Mouse (Mus musculus): Measurements from ENCODE around the gene Olfr667. TPM values are rescaled to one million over a fixed set of nuclear protein-coding genes. Genes with fewer than 3 reads are reported as not detected.

The Olfr667 gene
- polyA plus RNA-seq (2012; rRNA removed): not detected in 2 replicates

DNA sequence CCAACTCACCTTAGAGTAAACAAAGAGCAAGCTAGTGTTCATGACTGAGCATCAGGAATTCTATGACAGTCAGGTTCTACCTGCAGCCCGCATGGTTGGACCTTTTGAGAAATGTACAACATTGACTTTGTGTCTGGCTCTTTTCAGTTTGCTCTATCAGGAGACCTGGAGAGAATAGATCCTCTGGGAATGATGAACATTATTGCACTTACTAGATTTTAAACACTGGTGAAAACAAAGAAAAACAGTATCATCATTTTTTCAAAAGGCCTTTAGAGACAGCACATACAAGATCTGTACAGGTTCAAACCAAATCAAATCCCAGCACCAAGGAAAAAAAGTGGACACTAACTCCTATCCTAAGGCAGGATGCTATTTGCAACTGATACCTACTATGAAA, at the start of gene Olfr667:
TSS of gene Olfr667 (minus strand) at position 101 of the 400 bp plus-strand sequence.

DNA sequence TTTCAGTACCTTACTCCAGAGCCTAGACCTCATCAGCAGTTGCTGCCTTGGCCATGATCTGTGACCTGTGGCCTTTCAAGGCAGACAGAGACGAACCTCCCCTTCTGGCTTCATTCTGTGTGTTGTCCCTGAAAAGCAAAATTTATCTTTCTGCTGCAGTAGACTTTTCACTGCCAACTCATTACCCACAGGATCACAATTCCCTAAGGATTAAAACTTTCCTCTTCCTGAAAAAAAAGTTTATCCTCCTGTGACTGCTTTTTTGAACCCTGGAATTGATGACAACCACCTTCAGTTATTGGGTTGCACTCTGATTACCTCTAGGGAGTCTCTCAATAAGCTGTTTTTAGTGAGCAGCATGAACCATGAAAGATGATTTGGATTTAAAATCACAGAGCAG, 41.2 kb upstream of the Olfr667 start, which contains the start of gene Olfr670:
TSS of gene Olfr670 (minus strand) at position 101 of the 400 bp plus-strand sequence.

DNA sequence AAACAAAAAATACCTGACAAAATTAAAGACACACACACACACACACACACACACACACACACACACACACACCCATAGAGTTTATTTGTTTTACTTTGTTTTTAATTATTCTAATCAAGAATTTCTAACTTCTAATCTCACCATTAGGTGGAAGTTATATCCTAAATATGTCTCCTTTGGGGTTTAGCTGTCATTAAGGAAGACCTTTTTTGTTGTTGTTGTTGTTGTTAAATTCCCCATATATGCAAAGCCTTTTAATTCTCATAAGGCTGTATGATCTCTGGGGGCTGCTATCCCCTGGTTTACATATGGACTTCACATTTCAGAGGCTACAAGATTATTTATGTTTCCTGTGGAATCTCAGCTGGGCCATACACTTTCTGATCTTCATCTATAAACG, 12.7 kb upstream of the Olfr667 start, which contains the start of gene Olfr669:
TSS of gene Olfr669 (plus strand) at position 301 of the 400 bp plus-strand sequence.

DNA sequence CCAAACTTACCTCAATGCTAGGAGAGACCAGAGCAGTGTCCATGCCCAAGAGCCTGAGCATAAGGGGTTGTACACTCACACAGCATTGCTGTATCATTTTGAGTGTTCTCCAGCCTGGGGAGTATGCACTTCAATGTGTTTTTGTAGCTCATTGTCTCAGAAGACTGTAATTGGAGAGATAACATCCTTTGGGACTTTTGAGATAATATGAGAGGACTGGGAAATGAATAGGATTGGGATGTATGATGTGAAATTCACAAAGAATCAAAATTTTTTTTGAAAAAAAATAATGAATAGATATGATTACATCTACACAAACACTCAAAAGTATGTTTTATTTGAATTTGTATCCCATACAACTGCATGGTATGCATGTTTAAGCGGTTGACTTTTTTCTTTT, 6.7 kb upstream of the Olfr667 start, which contains the start of gene Olfr668:
TSS of gene Olfr668 (minus strand) at position 101 of the 400 bp plus-strand sequence.

DNA sequence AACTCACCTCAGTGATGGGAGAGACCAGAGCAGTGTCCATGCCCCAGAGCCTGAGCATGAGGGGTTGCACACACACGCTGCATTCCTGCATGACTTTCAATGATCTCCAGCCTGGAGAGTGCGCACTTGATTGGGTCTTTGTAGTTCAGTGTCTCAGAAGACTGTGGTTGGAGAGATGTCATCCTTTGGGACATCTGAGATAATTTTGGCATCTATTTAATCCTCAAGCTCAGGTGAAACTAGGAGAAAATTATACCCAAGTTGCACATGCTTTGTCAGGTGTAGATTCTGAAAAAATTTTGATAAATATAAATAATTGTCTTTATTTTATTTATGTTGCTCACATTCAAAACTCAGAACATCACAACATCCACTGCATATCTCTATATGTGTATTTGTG, 25.4 kb downstream of the Olfr667 start, which contains the start of gene Olfr666:
TSS of gene Olfr666 (minus strand) at position 101 of the 400 bp plus-strand sequence.

DNA sequence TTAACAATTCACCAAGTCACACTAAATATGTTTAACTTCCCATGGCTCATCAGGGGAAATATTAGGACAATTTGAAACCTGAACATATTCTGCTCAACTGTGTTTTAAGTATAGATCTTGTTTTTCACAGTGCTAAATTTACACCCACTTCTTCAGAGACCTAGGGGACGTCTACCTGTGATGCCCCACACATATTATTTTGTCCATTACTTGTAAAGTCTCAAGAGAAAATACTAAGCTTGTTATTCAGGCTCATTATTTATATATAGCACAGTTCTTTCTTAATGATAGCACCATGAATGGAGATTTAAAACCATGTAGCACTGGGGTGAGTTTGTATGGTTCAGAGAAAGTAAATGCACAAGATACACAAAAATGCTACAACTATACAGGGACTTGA, 43.6 kb downstream of the Olfr667 start, which contains the start of gene Olfr665:
TSS of gene Olfr665 (plus strand) at position 301 of the 400 bp plus-strand sequence.

Other genes with a start within 250 kb of the Olfr667 start
- gene Olfr661, start 235.0 kb downstream of the Olfr667 start, polyA plus RNA-seq (2012; rRNA removed): not detected in 2 replicates
- not detected in 2 replicates for gene Usp17le, start 144.0 kb downstream of the Olfr667 start, polyA plus RNA-seq (2012; rRNA removed)
- gene Usp17lb, start 78.9 kb downstream of the Olfr667 start, polyA plus RNA-seq (2012; rRNA removed): not detected in 2 replicates
- gene Usp17la, start 64.5 kb downstream of the Olfr667 start, polyA plus RNA-seq (2012; rRNA removed): not detected in 2 replicates
- gene Olfr665, start 43.5 kb downstream of the Olfr667 start, polyA plus RNA-seq (2012; rRNA removed): not detected in 2 replicates
- gene Olfr666, start 25.5 kb downstream of the Olfr667 start, polyA plus RNA-seq (2012; rRNA removed): not detected in 2 replicates
- gene Olfr668, start 6.6 kb upstream of the Olfr667 start, polyA plus RNA-seq (2012; rRNA removed): not detected in 2 replicates
- not detected in 2 replicates for gene Olfr669, start 12.8 kb upstream of the Olfr667 start, polyA plus RNA-seq (2012; rRNA removed)
- not detected in 2 replicates for gene Olfr670, start 41.1 kb upstream of the Olfr667 start, polyA plus RNA-seq (2012; rRNA removed)
- not detected in 2 replicates for gene Olfr671, start 57.6 kb upstream of the Olfr667 start, polyA plus RNA-seq (2012; rRNA removed)
- not detected in 2 replicates for gene Olfr672, start 80.5 kb upstream of the Olfr667 start, polyA plus RNA-seq (2012; rRNA removed)
- gene Olfr675, start 107.0 kb upstream of the Olfr667 start, polyA plus RNA-seq (2012; rRNA removed): not detected in 2 replicates
- not detected in 2 replicates for gene Olfr676, start 111.2 kb upstream of the Olfr667 start, polyA plus RNA-seq (2012; rRNA removed)
- not detected in 2 replicates for gene Olfr677, start 129.9 kb upstream of the Olfr667 start, polyA plus RNA-seq (2012; rRNA removed)
- gene Olfr678, start 143.0 kb upstream of the Olfr667 start, polyA plus RNA-seq (2012; rRNA removed): not detected in 2 replicates
- not detected in 2 replicates for gene Olfr679, start 159.7 kb upstream of the Olfr667 start, polyA plus RNA-seq (2012; rRNA removed)
- gene Olfr680-ps1, start 171.3 kb upstream of the Olfr667 start, polyA plus RNA-seq (2012; rRNA removed): not detected in 2 replicates
- gene Olfr681, start 195.4 kb upstream of the Olfr667 start, polyA plus RNA-seq (2012; rRNA removed): not detected in 2 replicates
- gene Olfr683, start 225.5 kb upstream of the Olfr667 start, polyA plus RNA-seq (2012; rRNA removed): not detected in 2 replicates
- not detected in 2 replicates for gene Olfr684, start 242.2 kb upstream of the Olfr667 start, polyA plus RNA-seq (2012; rRNA removed)

Data from central nervous system, embryonic 14 days (tissue).